Mouse (Mus musculus) midbrain, postnatal 0 days (tissue): Measurements from ENCODE around the gene Dand5. TPM values are rescaled to one million over a fixed set of nuclear protein-coding genes. Genes with fewer than 3 reads are reported as not detected.

Source experiments
- ATAC-seq: fragments of 200-750 bp; cut with Nextera tagmentation; 2 replicates; pipeline ENCODE4 v1.8.0; 2017; ENCODE audit warnings: moderate number of reproducible peaks, mild to moderate bottlenecking, moderate TSS enrichment, moderate library complexity; ENCODE audit not compliant: low FRiP score
- DNase-seq: peaks from one replicate; pipeline ENCODE4 v3.0.0-alpha.2; 2015; ENCODE audit warnings: low spot score
- H3K27ac ChIP-seq: fragments of 300-500 bp; sonication (generic); 2 replicates; pipeline ENCODE4 v1.5.1; 2014; ENCODE audit warnings: low read depth, mild to moderate bottlenecking, low read length, mixed read lengths
- H3K27me3 ChIP-seq: fragments of 300-500 bp; sonication (generic); 2 replicates; pipeline ENCODE4 v1.6.1; 2014; ENCODE audit warnings: low read length, control low read depth, mixed read lengths; ENCODE audit not compliant: insufficient read depth
- H3K36me3 ChIP-seq: fragments of 300-500 bp; sonication (generic); 2 replicates; pipeline ENCODE4 v1.6.1; 2014; ENCODE audit warnings: low read length, control low read depth, mixed read lengths; ENCODE audit not compliant: insufficient read depth
- H3K4me1 ChIP-seq: fragments of 300-500 bp; sonication (generic); 2 replicates; pipeline ENCODE4 v1.6.1; 2014; ENCODE audit warnings: mild to moderate bottlenecking, control low read depth, antibody characterized with exemption, low read length, mixed read lengths; ENCODE audit not compliant: insufficient read depth
- H3K4me2 ChIP-seq: fragments of 300-500 bp; sonication (generic); 2 replicates; pipeline ENCODE4 v1.6.1; 2014; ENCODE audit warnings: low read depth, mild to moderate bottlenecking, low read length, mixed read lengths; ENCODE audit not compliant: poor library complexity, severe bottlenecking
- H3K4me3 ChIP-seq: fragments of 300-500 bp; sonication (generic); 2 replicates; pipeline ENCODE4 v1.5.1; 2014; ENCODE audit warnings: low read depth, mild to moderate bottlenecking, low read length, moderate library complexity
- H3K9ac ChIP-seq: fragments of 300-500 bp; sonication (generic); replicated peaks from 2 replicates; pipeline ENCODE4 v1.6.1; 2014; ENCODE audit warnings: mild to moderate bottlenecking, low read length, moderate library complexity, mixed read lengths; ENCODE audit not compliant: poor library complexity, severe bottlenecking
- H3K9me3 ChIP-seq: fragments of 300-500 bp; sonication (generic); 2 replicates; pipeline ENCODE4 v1.6.1; 2016; ENCODE audit warnings: low read length, control low read depth
- CTCF ChIP-seq: IDR thresholded peaks from 2 replicates; pipeline ENCODE4 v1.5.1; 2016; ENCODE audit warnings: antibody characterized with exemption, mild to moderate bottlenecking
- WGBS: fragments of 180-500 bp; shearing (Covaris S2); extraction: QIAGEN DNeasy Blood & Tissue Kit; methylation state at CpG from one replicate; pipeline ENCODE4 v1.1.7; 2014; 5-methylcytosine and 5-hydroxymethylcytosine counted together
- polyA plus RNA-seq: library from polyadenylated mRNA; unstranded; fragments of >200 nt; fragmentation: Nextera tagmentation; extraction: Ambion mirVana; gene quantifications from 2 replicates; pipeline ENCODE4 v1.2.1, GENCODE M21; 2015
- total RNA-seq: library from RNA; depleted of rRNA; stranded (reverse); fragments of >200 nt; gene quantifications from 2 replicates; pipeline ENCODE4 v1.2.3, GENCODE M21; 2014

The Dand5 gene
- total and polyA plus RNA-seq, 2 experiments from 2014 or later: 7.6 to 12.6 TPM

- no peak for TF ChIP-seq CTCF
- 21% methylated on average over 11 of the region's 11 CpGs for WGBS
- H3K4me2 ChIP-seq: no peak overlapping the region
- no peak for ATAC-seq
- 0 out of 2 replicates have a peak, but pooled peaks cover 10% of the 10 kb centered on the region for H3K4me1 ChIP-seq
- H3K9ac ChIP-seq: no peak overlapping the region
- peaks cover 67% of the 10 kb centered on the region for H3K27me3 ChIP-seq
- H3K4me3 ChIP-seq: no peak overlapping the region
- peak; percentile 52 for DNase-seq
- H3K9me3 ChIP-seq: no peaks in the 10 kb centered on the region
- H3K27ac ChIP-seq: peak overlapping the region; percentile 47
- H3K36me3 ChIP-seq: no peaks in the 10 kb centered on the region
Measured at GRCm38 (mm10) chr8:84788896-84789295, 33.7 kb downstream of the Dand5 start.

- Histone ChIP-seq H3K27ac (0 out of 2 replicates have a peak overlapping the region, but pooled peaks have one; percentile 38), H3K4me1 (0 out of 2 replicates have a peak, but pooled peaks cover 10% of the 10 kb centered on the region), H3K36me3 (no peaks in the 10 kb centered on the region), H3K4me3 (no peak overlapping the region), H3K27me3 (peaks cover 63% of the 10 kb centered on the region), H3K4me2 (no peak overlapping the region), H3K9me3 (no peaks in the 10 kb centered on the region), H3K9ac (no peak overlapping the region)
- TF ChIP-seq CTCF: no peak
- no peak for DNase-seq
- 23% methylated on average over 14 of the region's 14 CpGs for WGBS
- ATAC-seq: no peak
Measured at GRCm38 (mm10) chr8:84787523-84788302, 34.9 kb downstream of the Dand5 start.

GRCm38 (mm10) chr8:84786801-84787467 lies 35.7 kb downstream of the Dand5 start:
- DNase-seq (no peak), ATAC-seq (no peak)
- Histone ChIP-seq H3K36me3 (no peaks in the 10 kb centered on the region), H3K9me3 (no peaks in the 10 kb centered on the region), H3K9ac (no peak overlapping the region), H3K27me3 (peaks cover 71% of the 10 kb centered on the region), H3K27ac (peak overlapping the region; percentile 57; the same call in 1 of the 2 replicates), H3K4me2 (no peak overlapping the region), H3K4me3 (no peak overlapping the region), H3K4me1 (0 out of 2 replicates have a peak, but pooled peaks cover 10% of the 10 kb centered on the region)
- TF ChIP-seq CTCF: no peak
- WGBS: 20% methylated on average over 11 of the region's 11 CpGs

GRCm38 (mm10) chr8:84785756-84786677 lies 36.6 kb downstream of the Dand5 start:
- Histone ChIP-seq H3K4me3 (no peak overlapping the region), H3K27ac (peak overlapping the region; percentile 57), H3K9ac (no peak overlapping the region; the same call in none of the 2 replicates), H3K4me2 (peak overlapping the region; percentile 20), H3K9me3 (no peaks in the 10 kb centered on the region), H3K36me3 (no peaks in the 10 kb centered on the region), H3K27me3 (peaks cover 78% of the 10 kb centered on the region), H3K4me1 (0 out of 2 replicates have a peak, but pooled peaks cover 10% of the 10 kb centered on the region)
- DNase-seq (peak; percentile 53), ATAC-seq (peak; percentile 34; the same call in 1 of the 2 replicates)
- 7% methylated on average over 38 of the region's 38 CpGs for WGBS
- TF ChIP-seq CTCF: no peak

GRCm38 (mm10) chr8:84785506-84785755 lies 37.2 kb downstream of the Dand5 start:
- Histone ChIP-seq H3K27me3 (peaks cover 76% of the 10 kb centered on the region), H3K9ac (no peak overlapping the region), H3K4me3 (no peak overlapping the region), H3K36me3 (no peaks in the 10 kb centered on the region), H3K4me2 (peak overlapping the region; percentile 32; the same call in 1 of the 2 replicates), H3K9me3 (no peaks in the 10 kb centered on the region), H3K27ac (no peak overlapping the region), H3K4me1 (0 out of 2 replicates have a peak, but pooled peaks cover 7% of the 10 kb centered on the region)
- WGBS: 15% methylated on average over 11 of the region's 11 CpGs
- ATAC-seq (no peak), DNase-seq (no peak)
- TF ChIP-seq CTCF: no peak
